Mouse (Mus musculus) heart, postnatal 0 days (tissue): ENCODE measurements at regions not wholly inside any gene's neighbourhood (a gene's known extent, or its start where the extent isn't known, plus 50 kb on each side); places are given as distances from the start of the nearest gene placed in this dataset.

Experiments
- CTCF ChIP-seq: IDR thresholded peaks from 2 replicates; pipeline ENCODE4 v1.5.1; 2016; ENCODE audit warnings: antibody characterized with exemption, control low read depth, low read depth
- EP300 ChIP-seq: IDR thresholded peaks from 2 replicates; pipeline ENCODE4 v1.6.1; 2016; ENCODE audit warnings: antibody characterized with exemption, low read depth

DNA sequence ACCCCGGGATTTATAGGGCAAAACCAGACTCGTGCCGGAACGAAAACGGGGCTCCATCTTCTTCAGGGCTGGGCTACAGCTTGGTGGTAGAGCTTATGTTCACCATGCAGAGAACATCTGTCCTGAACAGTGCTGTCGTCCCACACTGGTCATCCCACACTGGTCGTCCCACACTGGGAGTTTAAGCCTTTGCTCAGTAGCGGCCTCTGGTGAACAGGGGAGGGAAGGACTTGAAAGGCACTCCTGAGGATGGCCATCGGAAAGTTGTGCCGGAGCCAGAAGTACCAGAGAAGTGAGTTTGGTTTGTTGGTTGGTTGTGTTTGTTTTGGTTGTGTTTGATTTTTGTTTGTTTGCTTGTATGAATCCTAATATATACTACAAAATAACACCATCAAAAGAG, 56.0 kb upstream of the Ptpn13 start:
- TF ChIP-seq CTCF (peak; percentile 18; the same call in 1 of the 2 replicates), EP300 (no peak)
